Mouse (Mus musculus): ENCODE data around the gene Kif1b.
"Not testable (repeated sequence)": the region's sequence is repeated elsewhere in the genome, so short reads cannot be mapped to it uniquely, and the experiment has no call there.

Kif1b gene

GRCm38 (mm10) chr4:149277571-149277970 is 29.9 kb downstream of the Kif1b start:
- intact Hi-C loops (cut with DNase I), result no loop called here

DNA sequence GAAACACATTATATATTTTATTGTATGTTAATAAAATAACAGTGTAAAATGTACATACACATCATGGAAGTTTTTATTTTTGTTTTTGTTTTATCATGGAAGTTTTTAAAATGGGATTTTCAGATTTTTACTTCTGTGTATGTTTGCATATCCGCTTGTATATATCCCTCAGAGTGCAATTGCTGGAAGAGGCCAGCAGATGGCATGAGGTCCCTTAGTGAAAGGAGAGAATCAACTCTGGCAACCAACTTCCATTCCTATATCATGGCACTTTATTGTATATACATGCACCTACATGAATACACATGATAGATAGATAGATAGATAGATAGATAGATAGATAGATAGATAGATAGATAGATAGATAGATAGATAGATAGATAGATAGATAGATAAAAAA is 34.4 kb downstream of the Kif1b start:
- intact Hi-C loops (cut with DNase I), result loop anchor here (5.0 kb wide), 1 partner anchor 34 kb away; the partner anchor contains the start of gene Kif1b

DNA sequence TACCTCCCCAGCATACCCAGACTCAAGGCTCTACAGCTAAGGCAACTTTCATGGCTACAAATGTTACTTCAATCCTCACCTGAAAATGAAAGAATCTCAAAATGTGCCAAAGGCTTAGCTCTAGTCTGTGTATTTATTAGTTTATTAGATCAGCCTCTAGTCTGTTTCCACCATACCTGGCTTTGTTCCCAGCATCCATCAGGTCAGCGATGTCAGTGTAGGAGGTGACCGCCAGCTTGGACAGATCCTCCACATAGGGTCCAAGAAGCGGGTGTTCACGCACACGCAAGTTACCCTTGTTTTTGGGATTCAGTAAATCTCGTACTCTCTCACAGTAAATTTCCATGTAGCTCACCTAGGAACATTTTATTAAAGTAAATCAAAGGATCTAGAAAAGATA is 37.0 kb downstream of the Kif1b start:
- intact Hi-C loops (cut with DNase I), result loop anchor here (5.0 kb wide), 1 partner anchor 37 kb away; the partner anchor contains the start of gene Kif1b

- intact Hi-C loops (cut with DNase I), result no loop called here
Measured at GRCm38 (mm10) chr4:149269026-149269425, 38.5 kb downstream of the Kif1b start.

DNA sequence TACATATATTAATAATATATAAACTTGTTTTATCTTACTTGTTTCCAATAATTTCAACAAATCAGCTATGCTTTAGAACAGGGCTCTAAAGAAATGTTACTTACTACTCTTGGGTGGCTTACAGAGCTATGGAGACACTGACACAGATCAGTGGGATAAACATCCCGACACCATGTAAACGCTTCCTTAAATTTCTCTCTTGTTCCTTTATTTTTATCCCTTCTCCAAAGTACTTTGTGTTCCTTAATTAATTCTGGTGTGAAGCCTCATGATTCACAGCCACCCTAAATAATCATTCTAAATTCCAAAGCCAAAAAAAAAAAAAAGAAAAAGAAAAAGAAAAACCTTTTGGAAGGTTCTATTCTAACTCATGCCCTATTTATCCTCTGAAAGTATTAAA is 42.6 kb downstream of the Kif1b start:
- intact Hi-C loops (cut with DNase I), result no loop called here

DNA sequence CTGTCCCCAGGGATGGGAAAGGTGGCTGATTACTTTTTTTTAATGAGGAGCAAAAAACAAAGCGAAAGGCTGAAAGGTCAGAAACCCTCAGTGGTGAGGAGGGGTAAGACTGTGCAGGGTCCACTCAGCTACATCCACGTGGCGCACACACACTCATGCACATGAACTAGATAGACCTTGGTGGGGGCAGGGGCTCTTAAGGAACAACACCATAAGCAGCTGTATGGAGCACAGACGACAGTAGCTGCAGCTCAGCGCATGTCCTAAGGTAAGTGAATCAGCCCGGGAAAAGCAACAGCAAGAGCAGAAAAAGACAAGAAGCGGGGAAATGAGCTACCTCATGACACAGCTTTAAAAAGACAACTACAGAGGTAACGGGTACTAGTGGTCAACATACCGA is 44.3 kb downstream of the Kif1b start:
- intact Hi-C loops (cut with DNase I), result no loop called here

- intact Hi-C loops (cut with DNase I), result no loop called here
Measured at GRCm38 (mm10) chr4:149261466-149261865, 46.0 kb downstream of the Kif1b start.

- intact Hi-C loops (cut with DNase I), result no loop called here
Measured at GRCm38 (mm10) chr4:149260911-149261310, 46.6 kb downstream of the Kif1b start.

GRCm38 (mm10) chr4:149259391-149260094 is 48.0 kb downstream of the Kif1b start:
- intact Hi-C loops (cut with DNase I), result no loop called here

- intact Hi-C loops (cut with DNase I), result no loop called here
Measured at GRCm38 (mm10) chr4:149258926-149259325, 48.6 kb downstream of the Kif1b start.

DNA sequence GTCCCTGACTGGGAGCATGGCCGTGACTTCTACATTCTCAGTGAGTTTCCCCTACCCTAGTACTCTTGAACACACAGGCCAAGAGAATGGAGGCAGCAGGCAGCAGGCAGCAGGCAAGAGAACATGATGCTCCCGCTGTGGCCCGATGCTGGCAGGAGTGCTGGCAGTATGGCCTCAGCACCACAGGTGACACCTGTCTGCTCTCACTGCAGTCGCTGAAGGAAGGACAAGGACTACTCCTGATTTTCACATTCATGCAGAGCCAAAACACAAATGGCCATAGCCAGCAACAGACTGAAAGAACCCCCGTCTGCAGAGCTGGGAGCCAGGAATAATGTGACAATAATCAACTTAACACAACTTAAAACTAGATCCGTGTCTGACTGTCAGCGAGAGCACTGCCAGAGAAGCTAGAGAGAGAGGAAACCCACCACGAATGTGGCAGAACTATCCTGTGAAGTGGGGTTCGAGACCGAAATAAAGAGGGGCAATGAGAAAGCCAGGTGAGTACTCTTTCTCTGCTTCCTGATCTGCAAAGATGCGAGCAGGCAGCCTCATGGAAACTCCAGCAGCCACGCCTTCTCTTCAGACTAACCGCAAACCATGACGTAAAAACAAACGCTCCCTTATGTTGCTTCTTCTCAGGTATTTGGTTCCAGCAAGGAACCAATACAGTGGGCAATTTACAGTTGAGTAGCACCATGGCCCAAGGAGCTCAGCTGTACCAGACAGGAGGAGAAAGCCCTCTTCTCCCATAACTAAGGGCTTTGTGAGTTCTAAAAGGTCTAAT is 50.8 kb downstream of the Kif1b start:
- intact Hi-C loops (cut with DNase I), result no loop called here

- intact Hi-C loops (cut with DNase I), result no loop called here
Measured at GRCm38 (mm10) chr4:149255277-149256270, 51.9 kb downstream of the Kif1b start.

- intact Hi-C loops (cut with DNase I), result no loop called here
Measured at GRCm38 (mm10) chr4:149254827-149255226, 52.7 kb downstream of the Kif1b start.

DNA sequence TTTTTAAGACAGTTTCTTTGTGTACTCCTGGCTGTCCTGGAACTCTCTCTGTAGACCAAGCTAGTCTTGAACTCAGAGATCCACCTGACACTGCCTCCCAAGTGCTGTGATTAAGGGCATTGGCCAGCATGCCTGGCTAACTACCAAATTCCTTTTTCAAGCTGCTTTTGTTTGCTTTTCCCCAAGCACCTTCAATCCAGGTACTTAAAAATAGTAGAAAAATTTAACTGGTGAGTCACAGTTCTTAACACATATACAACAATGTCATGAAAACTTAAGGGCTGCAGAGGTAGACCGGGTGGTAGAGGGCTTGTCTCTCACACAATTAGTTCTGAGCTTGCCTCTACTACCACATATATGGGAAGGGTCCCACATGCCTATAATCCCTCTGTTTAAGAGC is 58.2 kb downstream of the Kif1b start:
- intact Hi-C loops (cut with DNase I), result no loop called here

- intact Hi-C loops (cut with DNase I), result no loop called here
Measured at GRCm38 (mm10) chr4:149247772-149248171, 59.7 kb downstream of the Kif1b start.

- intact Hi-C loops (cut with DNase I), result no loop called here
Measured at GRCm38 (mm10) chr4:149247156-149247633, 60.3 kb downstream of the Kif1b start.

GRCm38 (mm10) chr4:149246578-149247155 is 60.8 kb downstream of the Kif1b start:
- intact Hi-C loops (cut with DNase I), result no loop called here

DNA sequence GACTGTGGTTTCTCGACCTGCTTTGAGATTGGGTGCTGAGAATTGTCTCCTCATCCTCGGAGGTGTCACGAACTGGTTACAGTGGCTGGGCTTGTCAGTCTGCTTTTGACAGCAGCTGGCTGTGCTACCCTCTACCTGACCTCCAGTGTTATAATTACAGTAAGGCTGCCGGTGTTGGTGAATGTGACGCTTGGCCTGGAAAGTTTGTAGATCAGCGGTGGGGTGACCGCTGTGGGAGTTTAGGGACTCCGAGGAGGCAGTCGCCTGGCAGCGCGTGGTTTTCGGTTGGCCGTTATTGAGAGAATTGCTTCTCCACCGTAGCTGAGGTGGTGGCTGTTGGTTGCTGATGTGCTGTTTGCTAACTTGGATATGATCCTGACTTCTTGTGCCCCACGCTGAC is 70.5 kb downstream of the Kif1b start:
- intact Hi-C loops (cut with DNase I), result no loop called here

- intact Hi-C loops (cut with DNase I), result no loop called here
Measured at GRCm38 (mm10) chr4:149233938-149234337, 73.6 kb downstream of the Kif1b start.

DNA sequence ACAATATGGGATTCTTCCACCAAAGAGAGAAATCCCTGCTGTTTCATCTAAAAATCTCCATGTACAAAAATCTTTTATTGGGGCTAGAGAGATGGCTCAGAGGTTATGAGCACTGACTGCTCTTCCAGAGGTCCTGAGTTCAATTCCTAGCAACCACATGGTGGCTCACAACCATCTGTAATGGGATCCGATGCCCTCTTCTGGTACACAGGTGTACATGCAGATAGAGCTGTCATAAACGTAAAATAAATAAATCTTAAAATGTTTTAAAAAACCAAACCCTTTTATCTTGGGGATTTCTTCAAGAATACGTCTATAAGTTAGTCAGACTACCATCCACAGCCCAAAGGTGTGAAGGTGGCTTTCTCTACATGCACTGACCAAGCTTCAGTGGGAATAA is 78.8 kb downstream of the Kif1b start:
- intact Hi-C loops (cut with DNase I), result not testable (repeated sequence)

DNA sequence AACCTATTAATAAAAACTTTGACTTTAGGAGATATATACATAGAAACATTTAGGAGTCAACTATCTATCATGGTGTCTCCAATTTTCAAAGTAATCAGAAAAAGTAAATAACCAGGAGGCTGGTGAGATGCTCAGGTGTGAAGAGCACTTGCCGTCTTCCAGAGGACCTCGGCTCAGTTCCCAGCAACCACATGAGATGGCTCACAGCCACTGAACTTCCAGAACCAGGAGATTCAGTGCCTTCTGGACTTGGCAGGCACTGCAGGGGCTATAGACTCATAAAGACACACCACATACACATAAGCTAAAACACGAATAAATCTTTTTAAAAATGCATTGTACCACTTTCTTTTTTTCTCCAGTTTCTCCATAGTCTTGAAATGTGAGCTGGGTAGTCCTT is 79.2 kb downstream of the Kif1b start:
- intact Hi-C loops (cut with DNase I), result no loop called here

Measured in adrenal gland (tissue).